Mouse (Mus musculus) layer of hippocampus, postnatal 10 days (tissue): ENCODE data around the gene Dnm3. TPM values are rescaled to one million over a fixed set of nuclear protein-coding genes. Genes with fewer than 3 reads are reported as not detected.
A peak's percentile ranks its signal among the peaks of the same experiment; 100 is the strongest.

Experiments used
- DNase-seq, 2 experiments: peaks; one replicate each; pipeline ENCODE4 v3.0.0; 2021; ENCODE audit warnings: low spot score in 2 of 2
- long read RNA-seq: library from polyadenylated mRNA; stranded (forward); transcript quantifications from one replicate; pipeline ENCODE4 v2.0.0, GENCODE M21; 2023
- total RNA-seq, 2 experiments: library from RNA; stranded (reverse); gene quantifications; 2 replicates each; pipeline ENCODE4 v1.2.3; 2021

The Dnm3 gene
- total RNA-seq, result 10 to 100 TPM; 65.9 to 73.9 TPM
- long read RNA-seq, partial matches to known transcripts, result 10 of 22 reads
- long read RNA-seq, other reads (novel, unspliced or antisense), result 12 of 22 reads

DNA sequence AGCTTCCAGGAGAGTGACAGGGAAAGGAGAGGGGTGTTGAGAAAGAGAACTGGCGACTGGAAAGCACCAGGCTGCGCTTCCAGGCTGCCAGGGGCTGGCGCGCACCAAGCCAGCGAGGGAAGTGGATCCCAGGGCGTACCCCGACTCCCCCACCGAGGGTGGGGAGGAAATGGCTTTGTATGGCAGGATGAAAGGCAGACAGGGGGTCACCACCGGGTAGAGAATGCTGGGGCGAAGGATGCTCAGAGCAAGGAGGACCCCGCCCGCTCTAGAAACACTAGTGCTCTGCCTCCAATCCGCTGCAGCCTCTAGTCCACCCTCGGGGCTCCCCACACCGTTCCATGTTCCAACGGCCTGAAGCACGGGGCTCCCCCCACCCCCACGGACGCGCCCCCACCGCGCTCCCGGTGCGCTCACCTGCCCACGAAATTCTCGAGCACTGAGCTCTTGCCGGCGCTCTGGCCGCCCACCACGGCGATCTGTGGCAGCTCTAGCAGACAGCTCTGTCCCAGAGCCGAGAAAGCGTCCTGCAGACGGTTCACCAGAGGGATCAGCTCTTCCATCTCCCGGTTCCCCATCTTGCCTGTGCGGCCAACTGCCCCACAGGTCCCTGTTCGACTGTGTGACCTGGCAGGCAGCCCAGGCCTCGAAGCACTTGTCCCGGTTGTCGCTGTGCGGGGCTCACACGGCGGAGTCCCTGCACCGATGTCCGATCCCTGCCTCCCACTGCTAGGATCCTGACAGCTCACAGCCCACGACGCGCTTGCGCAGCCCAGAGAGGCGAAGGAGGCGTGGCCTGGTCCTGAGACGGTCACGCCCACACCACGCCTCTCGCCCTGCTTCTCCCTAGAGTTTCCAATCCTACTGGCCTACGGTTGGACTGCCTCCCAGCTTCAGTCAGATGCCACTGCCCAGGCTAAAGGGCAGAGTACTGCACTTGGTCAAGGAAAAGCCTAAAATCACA, at the start of gene Dnm3:
Dnm3 (minus strand) TSS at position 789 of the 964 bp plus-strand sequence.
- peak; percentile 79 to 87 for DNase-seq

DNA sequence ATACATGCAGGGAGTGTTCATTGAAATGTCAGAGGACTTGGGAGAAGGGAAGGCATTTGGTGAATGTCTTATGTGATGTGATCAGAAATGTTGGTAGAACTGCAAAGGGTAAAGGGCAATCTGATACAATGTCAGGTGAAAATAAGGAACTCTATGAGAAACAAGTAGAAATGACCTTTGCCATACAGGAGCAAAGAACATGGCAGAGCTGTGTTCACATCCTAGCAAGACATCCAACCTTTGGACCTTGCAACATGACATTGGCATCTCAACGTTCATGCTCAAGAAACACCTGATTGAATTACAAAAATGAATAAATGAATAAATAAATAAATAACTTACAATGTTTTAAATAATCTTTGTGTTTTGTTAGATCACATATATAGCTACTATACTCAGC, 37.3 kb upstream of the Dnm3 start:
- no peak for DNase-seq

DNA sequence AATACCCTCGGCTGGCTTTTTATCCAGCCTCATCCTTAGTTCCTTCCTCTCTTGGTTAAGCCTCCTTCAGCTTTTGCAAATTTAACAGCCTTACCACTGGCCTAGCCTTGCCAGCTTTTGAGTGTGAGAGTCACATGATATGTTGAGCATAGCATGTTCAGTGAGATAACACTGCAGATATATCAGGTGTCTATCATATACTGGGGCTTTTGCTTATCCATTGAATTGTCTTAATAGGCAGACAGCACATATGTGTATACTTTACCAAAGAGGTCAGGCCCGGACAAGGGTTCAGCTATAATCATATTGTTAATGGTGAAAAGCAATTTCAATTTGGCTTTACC, 32.2 kb upstream of the Dnm3 start:
- no peak for DNase-seq

DNA sequence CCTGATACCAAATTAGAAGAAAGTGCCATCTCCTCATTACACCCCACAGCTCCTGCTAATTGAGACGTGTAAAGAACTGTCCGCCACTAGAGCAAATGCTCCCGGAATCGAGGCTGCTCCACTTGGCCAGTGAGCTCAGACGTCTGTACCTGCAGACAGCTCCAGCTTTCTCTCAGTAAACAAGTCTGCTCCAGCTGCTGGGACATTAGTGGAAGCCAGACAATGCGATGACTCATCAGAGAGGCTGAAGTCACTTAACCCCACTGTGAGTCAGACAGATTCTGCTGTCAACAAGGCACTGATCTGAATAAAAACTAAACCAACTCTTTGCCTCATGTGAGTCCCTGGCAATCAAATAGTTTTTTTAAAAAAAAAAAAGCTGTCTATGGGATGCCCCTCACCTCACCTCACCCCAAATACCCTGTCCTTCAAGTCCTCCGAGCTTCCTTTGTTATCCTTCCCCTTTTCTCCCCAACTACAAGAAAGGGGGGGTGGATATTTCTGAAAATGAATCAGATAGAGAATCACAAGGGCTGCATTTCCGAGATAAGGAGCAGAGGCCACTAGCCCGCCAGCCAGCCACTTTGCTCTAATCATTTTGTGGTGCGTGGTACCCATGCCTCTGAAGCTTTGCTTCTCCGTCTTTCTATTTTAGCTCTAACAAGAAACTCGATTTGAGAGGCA, 31.6 kb upstream of the Dnm3 start:
- DNase-seq, result no peak

DNA sequence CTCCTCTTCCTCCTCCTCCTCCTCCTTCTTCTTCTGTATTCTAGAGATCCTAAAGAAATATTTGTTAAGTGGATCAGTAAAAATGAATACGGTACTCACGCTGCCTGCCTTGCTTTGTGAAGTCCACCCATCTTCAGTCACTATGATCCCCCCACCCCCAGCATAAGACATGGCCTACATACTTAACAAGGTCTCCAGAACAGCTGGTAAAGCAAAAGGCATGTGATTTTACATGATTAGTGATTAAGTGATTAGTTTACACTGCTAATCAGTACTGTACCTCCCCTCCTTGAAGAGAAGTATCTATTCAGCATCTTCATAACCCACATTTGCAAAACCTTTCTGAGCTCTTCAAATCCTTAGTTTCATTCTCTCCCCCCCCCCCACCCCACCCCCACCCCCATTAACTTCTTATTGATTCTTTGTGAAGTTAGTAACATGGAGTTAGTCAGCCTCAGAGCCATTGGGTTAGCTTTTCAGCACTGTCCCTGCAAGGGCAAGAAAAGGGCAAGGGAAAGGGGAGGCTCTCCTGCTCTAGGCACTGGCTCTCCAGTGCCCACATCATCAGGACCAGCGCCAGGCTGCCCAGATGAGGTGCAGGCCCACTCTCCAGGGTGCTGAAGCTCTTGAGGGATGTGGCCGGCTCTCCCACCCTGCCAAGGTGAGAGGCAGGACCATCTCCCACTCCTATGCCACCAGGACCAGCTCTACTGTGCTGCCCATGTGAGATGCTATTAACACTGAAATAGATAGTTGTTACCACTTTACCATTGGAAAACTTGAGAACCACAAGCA, 30.6 kb upstream of the Dnm3 start:
- no peak for DNase-seq

DNA sequence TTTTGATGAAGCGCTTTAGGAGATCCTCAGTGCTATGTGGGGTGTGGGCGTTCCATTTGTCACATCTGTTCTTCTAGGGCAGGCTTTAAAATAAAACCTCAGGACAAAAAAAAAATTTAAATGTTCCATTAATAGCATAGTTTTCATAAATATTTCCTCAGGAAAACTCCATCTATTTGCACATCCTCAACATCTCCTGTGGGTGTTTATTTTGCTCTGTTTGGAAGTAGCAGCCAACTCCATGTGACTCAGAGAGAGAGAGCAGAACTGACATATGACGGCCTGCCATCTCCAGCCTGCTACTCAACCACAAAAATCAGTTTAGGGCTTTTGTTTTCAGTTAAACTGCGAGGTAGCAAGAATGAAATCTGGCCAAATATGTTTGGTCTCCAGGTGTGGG, 28.7 kb upstream of the Dnm3 start:
- DNase-seq, result no peak

DNA sequence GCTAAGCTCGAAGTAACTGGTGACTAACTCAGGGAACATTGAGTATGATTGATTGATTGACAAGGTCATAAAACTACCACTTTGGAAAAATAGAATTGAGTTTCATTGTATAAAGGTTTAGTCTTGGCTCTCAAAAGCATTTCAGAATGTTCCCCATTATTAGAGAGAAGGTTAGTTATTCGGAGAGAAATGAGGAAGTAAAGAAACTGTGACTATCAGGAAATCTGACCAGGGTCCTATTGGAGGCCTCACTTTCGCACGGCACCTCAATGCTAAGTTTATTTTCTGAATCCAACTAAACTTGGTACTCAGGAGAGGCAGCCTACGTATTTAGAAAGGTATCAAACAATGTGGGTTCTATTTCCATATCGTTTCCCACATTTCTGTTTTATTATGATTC, 27.8 kb upstream of the Dnm3 start:
- no peak for DNase-seq

DNA sequence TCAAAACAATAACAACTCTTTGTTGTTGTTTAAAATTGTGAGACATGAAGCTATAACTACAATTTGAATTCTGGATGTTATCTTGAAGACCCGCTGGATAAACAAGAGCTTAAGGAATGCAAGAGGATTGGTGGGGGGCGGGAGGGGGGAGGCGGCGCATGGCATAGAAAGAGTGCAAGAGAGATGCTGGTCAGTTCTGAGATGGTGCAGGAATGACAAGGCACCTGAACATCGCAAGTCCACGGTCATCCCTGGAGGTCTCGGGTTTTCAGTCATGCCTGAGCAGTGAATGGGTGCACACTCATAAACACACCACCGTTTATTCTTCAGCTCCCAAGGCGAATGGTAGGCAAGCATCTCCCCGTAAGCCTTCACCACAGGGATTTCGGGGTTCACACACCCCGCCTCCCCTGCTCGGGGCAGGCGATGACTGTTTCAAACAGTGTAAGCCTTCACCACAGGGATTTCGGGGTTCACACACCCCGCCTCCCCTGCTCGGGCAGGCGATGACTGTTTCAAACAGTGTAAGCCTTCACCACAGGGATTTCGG, 1.2 kb downstream of the Dnm3 start:
- no peak for DNase-seq

DNA sequence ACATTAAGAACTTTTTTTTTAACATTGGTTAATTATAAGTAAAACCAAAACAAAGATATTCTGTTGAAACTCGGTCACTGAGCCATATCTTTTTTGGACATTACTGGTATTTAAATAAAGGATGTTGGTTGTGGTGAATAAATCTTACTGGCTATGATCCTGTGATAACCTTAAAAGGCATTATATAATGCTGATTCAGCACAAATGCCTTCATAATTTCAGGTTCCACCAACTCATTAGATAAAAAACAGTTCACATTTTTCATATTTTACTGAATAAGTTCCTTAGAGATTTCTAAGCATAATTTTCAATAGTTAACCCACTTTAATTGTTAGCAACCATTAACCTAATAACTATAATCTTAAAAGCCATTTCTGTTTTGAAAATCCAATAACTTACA, 4.9 kb downstream of the Dnm3 start:
- DNase-seq, result no peak

DNA sequence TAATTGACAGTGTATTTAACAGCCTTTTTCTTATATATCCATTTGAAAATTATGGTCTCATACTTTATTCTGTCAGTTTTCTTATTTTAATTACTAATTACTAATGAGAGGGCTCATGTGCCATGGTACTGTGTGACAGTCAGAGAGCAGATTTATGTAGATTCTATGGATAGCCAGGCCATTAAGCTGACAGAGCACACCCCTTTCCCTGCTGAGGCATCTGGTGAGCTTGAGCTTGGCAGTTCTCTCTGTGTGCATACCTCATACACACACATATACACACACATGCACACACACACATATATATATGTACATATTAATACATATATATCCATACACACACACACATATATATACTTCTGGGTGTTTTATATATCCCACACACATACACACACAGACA, 6.7 kb downstream of the Dnm3 start:
- DNase-seq, result no peak

DNA sequence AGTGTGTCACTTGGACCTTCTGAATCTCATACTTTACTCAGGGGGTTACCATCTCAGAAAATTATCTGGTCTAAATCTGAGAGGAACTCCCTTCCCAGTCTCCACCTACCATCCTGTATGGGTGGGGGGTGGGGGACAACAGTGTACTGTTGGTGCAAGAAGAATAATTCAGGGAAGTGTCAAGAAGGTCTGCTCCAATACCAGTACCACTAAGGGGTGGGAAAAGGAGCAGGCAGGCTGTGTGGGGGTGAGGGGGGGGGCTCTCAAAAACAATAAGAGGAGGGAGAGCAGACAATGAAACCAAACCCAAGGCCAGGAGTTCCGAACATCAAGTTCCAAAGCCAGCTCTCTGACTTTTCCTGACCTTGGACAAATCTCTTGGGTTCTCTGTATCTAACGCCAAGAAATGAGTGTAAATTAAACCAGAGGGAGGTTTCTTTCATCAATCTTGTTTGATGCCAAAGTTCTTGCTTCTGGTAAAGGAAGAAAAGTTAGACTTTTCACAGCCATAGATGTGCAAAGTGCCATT, 8.0 kb downstream of the Dnm3 start:
- no peak for DNase-seq

DNA sequence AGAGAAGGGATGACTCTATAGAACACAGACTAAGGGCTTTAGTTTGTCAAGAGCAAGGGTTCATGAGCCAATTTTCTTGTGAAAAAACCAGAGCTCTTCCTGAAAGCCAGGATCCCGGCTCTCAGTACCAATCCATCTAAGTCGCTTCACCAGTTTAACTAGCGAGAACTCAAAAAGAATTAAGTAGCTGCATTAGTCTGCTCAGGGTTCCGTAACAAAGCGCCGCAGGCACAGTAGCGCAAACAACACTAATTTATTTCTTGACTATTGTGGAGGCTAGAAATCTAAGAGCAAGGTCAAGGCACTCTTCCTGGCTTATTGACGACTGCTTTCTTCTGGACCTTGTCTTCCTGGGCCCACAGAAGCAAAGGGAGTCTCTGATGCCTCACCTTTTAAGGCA, 14.2 kb downstream of the Dnm3 start:
- no peak for DNase-seq

DNA sequence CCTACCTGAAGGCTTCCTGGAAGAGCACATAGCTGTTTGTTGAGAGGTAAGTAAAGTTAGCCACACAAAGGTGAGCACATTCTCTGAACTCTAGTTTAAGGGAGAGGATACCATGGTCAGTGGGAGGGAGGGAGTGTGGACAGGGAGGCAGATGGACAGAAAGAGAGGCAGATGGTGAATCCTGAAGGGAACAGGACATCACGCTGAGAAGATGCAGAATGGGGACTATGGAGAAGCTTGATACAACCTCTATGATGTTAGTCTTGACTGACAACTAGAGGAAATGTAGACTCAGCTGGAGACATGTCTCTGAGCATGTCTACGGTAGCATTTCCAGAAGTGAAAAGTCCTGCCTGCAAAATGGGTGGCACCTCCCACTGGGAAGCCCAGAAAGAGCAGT, 19.1 kb downstream of the Dnm3 start:
- no peak for DNase-seq

DNA sequence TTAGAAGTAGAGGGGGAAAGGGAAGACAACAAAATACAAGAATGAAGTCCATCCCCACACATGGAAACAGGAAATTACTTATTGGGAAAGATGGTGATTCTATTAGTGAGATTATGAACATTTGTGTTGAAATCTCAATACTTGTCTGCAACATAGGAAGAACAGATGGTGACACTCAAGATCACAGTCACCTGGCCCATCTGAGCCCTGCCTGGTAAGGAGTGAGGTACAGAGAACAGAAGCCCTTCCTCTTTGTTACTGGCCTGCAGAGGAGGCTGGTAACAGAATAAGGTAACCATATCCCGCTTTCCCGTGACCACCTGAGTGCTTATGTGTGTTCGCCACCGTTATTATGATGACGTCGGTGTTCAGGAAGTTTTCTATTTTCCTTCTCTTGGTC, 21.0 kb downstream of the Dnm3 start:
- no peak for DNase-seq

DNA sequence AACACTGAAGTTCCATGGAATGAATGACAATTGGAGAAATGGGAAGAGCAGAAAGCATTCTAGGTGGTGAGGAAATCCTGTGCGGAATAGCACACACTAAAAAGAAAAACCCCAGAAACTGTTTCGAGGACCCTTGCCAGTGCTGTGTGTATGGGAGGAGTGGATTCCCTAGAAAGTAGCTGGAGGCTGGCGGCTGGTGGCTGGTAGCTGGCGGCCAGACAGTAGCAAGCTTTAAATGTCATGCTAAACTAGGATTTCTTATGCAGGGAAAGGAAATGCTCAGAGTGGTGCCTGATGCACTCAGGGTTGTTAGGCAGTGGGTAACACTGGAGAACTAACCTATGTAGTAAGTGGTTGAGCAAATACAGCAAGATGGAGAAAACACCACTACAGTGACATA, 21.4 kb downstream of the Dnm3 start:
- DNase-seq, result no peak

DNA sequence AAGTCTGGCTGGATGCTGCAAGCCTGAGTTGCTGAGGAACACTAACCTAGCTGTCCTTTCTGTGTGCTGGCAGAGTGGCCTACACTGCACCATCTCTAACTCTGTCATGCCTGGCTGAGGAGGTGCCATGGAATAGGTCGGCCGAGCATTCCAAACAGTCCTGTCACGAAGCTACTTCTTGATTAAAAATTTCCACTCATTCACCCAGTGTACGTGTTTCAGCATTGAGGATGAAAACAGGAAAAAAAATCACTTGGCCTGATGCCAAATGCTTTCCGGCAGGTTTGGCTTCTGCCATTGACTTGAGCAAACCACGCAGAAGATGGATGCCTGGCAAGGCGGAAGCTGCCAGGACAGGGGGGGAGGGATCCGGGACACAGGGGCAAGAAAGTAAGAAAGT, 24.3 kb downstream of the Dnm3 start:
- no peak for DNase-seq

DNA sequence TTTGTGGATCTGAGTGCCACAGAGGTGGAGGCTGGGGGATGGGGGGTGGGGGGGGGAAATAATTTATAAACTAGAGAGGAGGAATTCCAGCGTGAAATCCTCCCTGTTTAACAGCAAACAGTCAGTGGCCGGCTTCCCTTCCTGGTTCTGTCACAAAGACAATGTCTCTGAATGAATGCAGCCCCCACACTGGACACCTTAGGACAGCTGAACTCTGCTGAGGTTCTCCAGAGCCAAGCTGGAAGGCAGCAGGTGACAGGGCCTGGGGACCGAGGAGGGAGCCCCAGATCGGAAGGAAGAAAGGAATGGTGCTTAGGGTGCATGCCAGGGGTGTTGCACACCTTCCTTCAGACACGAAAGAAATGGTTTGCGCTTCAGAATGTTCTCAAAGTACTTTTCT, 24.8 kb downstream of the Dnm3 start:
- DNase-seq, result no peak

DNA sequence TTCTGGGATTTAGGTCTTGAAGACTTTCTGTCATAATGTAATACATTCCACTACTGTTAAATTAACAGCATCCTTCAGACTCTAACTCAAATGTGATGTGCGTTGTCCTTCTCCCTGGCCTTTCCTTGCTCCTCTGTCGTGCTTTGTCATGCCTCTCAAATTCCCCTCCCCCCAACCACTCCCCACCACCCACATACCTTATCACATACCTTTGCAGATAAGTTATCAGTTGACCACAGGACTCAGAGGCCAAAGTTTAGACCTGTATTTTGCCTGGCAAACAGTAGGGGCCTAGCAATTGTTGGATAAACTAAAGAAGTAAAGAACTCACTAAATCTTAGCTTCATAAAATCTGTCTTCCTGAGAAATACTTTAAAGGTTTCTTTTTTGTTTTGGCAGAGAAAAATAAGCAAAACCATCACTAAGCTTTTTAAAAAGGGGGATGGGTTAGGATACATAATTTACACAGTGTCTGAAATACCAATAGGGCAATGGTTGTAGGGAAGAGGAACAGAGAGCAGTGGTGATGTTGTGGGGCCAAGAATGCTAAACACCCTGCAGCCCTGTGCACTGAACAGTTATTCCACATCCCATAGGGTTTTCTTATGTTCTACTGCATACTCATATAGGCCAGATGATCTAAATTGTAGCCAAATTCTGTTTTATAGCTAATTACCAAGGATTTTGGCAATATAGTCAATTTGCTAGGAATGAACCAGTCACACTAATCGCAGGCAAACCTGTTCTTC, 28.5 kb downstream of the Dnm3 start:
- DNase-seq, result no peak

DNA sequence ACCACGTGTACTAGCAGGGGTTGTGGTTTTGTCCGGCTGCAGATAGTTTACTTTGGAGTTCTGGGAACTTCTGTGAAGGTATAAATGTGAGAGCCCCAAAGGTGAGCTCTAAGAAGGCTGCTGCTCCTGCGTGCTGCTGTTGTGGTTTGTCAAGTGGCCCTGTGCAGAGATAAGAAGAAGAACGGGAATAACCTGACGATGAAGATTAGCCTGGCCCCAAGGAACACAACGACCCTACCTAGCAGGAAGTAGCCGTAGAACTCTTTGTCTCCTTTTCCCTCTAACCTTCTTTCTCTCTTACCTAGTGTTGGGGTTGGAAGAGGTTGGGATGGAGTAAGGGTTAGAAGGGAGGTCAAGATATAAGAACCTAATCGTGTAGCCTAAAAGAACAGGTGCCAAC, 33.0 kb downstream of the Dnm3 start:
- no peak for DNase-seq

DNA sequence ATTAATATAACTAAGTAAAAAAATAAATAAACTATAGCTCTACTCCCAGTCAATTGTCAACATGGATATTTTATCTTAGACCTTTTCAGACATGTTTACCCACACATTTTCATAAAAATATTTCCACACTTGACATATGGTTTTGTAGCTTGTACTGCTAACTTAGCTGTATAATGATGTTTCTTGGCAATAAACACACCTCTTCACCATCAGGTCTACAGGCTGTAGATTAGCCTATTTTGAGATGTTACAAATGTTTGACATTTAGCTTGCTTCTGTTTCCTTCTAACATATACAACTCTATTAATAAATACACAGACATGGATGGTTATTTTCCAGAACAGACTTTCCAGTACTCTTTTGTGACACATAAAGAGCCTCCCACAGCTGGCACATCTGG, 38.3 kb downstream of the Dnm3 start:
- DNase-seq, result no peak

DNA sequence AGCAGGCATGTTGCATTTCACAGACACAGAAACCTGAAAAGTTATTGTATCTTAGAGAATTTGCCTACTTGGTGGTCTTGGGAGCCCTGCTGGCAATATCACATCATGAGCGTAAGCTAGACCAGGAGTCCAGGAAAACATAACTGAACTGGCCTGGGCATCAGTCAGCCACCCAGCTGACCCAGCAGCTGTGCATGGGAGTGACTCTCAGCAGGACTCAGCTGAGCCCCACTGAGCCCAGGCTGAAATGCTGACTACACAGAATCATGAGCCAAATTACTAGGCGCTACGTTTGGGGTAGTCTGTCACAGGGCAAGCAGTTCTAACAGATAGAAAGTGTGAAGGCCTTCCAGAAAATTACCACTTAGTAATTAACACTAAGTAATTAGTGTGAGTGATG, 41.2 kb downstream of the Dnm3 start:
- no peak for DNase-seq
